Mouse (Mus musculus): ENCODE measurements around the gene Camsap3. TPM values are rescaled to one million over a fixed set of nuclear protein-coding genes. Genes with fewer than 3 reads are reported as not detected.
A peak's percentile ranks its signal among the peaks of the same experiment; 100 is the strongest.

The Camsap3 gene
- polyA plus RNA-seq, 1 experiment: 2.4 TPM

GRCm38 (mm10) chr8:3586452-3586851 lies 641 bp upstream of the Camsap3 start:
- 91% methylated on average over 2 of the region's 2 CpGs for WGBS
- TF ChIP-seq CTCF (IDR thresholded peaks at IDR 0.05; ENCODE audit: extremely low read depth, insufficient read depth, insufficient read length, insufficient replicate concordance) (no peak), POLR2A (IDR thresholded peaks at IDR 0.05; ENCODE audit: low read depth, low read length) (no peak)
- no peak for DNase-seq (ENCODE audit: low read depth in 1 of 2, low spot score in 2 of 2)

GRCm38 (mm10) chr8:3587391-3588257 lies 531 bp downstream of the Camsap3 start:
- WGBS: 3% methylated on average over 76 of the region's 77 CpGs
- DNase-seq (ENCODE audit: low read depth in 1 of 2, low spot score in 2 of 2): no peak
- Histone ChIP-seq H3K4me1 (ENCODE audit: control insufficient read depth, insufficient read depth, insufficient read length) (peaks cover 3% of the 10 kb centered on the region; the same call in 1 of the 2 replicates), H3K27ac (ENCODE audit: insufficient read depth, low read length) (no peak overlapping the region), H3K4me3 (ENCODE audit: extremely low read depth, insufficient read depth, insufficient read length) (peak overlapping the region; percentile 56), H3K36me3 (ENCODE audit: control insufficient read depth, insufficient read depth, low read length) (no peaks in the 10 kb centered on the region), H3K27me3 (ENCODE audit: control insufficient read depth, insufficient read depth, low read length) (peaks cover 9% of the 10 kb centered on the region)
- TF ChIP-seq POLR2A (IDR thresholded peaks at IDR 0.05; ENCODE audit: low read depth, low read length): no peak

More at GRCm38 (mm10) chr8:3586452-3586851, 641 bp upstream of the Camsap3 start:
- peaks cover 9% of the 10 kb centered on the region for H3K27me3 ChIP-seq (ENCODE audit: control insufficient read depth, insufficient read depth, low read length)
- H3K4me1 ChIP-seq (ENCODE audit: control insufficient read depth, insufficient read depth, insufficient read length): peaks cover 3% of the 10 kb centered on the region; the same call in 1 of the 2 replicates
- no peak overlapping the region for H3K27ac ChIP-seq (ENCODE audit: insufficient read depth, low read length)
- H3K4me3 ChIP-seq (ENCODE audit: extremely low read depth, insufficient read depth, insufficient read length): no peak overlapping the region
- no peaks in the 10 kb centered on the region for H3K36me3 ChIP-seq (ENCODE audit: control insufficient read depth, insufficient read depth, low read length)

- no peak for DNase-seq (ENCODE audit: low read depth in 1 of 2, low spot score in 2 of 2)
- peak overlapping the region; percentile 1; the same call in 1 of the 2 replicates for H3K4me3 ChIP-seq (ENCODE audit: extremely low read depth, insufficient read depth, insufficient read length)
Observed at GRCm38 (mm10) chr8:3588258-3588633, 1.2 kb downstream of the Camsap3 start.

GRCm38 (mm10) chr8:3593470-3593869 lies 6.4 kb downstream of the Camsap3 start:
- no peaks in the 10 kb centered on the region for H3K27me3 ChIP-seq (ENCODE audit: control insufficient read depth, insufficient read depth, low read length)
- no peak overlapping the region for H3K4me3 ChIP-seq (ENCODE audit: extremely low read depth, insufficient read depth, insufficient read length)
- TF ChIP-seq POLR2A (IDR thresholded peaks at IDR 0.05; ENCODE audit: low read depth, low read length) (no peak), CTCF (IDR thresholded peaks at IDR 0.05; ENCODE audit: extremely low read depth, insufficient read depth, insufficient read length, insufficient replicate concordance) (no peak)
- no peaks in the 10 kb centered on the region for H3K4me1 ChIP-seq (ENCODE audit: control insufficient read depth, insufficient read depth, insufficient read length)
- no peaks in the 10 kb centered on the region for H3K36me3 ChIP-seq (ENCODE audit: control insufficient read depth, insufficient read depth, low read length)
- 75% methylated on average over 3 of the region's 3 CpGs for WGBS
- no peak overlapping the region for H3K27ac ChIP-seq (ENCODE audit: insufficient read depth, low read length)
- DNase-seq (ENCODE audit: low read depth in 1 of 2, low spot score in 2 of 2): no peak

More at GRCm38 (mm10) chr8:3588258-3588633, 1.2 kb downstream of the Camsap3 start:
- TF ChIP-seq CTCF (IDR thresholded peaks at IDR 0.05; ENCODE audit: extremely low read depth, insufficient read depth, insufficient read length, insufficient replicate concordance): no peak
- no peak for TF ChIP-seq POLR2A (IDR thresholded peaks at IDR 0.05; ENCODE audit: low read depth, low read length)
- WGBS: 30% methylated on average over 11 of the region's 11 CpGs
- H3K36me3 ChIP-seq (ENCODE audit: control insufficient read depth, insufficient read depth, low read length): no peaks in the 10 kb centered on the region
- no peak overlapping the region for H3K27ac ChIP-seq (ENCODE audit: insufficient read depth, low read length)
- H3K4me1 ChIP-seq (ENCODE audit: control insufficient read depth, insufficient read depth, insufficient read length): peaks cover 3% of the 10 kb centered on the region; the same call in 1 of the 2 replicates
- H3K27me3 ChIP-seq (ENCODE audit: control insufficient read depth, insufficient read depth, low read length): peaks cover 9% of the 10 kb centered on the region

- no peaks in the 10 kb centered on the region for H3K4me1 ChIP-seq (ENCODE audit: control insufficient read depth, insufficient read depth, insufficient read length)
- WGBS: 91% methylated on average over 2 of the region's 2 CpGs
- H3K36me3 ChIP-seq (ENCODE audit: control insufficient read depth, insufficient read depth, low read length): no peaks in the 10 kb centered on the region
- H3K4me3 ChIP-seq (ENCODE audit: extremely low read depth, insufficient read depth, insufficient read length): no peak overlapping the region
- no peaks in the 10 kb centered on the region for H3K27me3 ChIP-seq (ENCODE audit: control insufficient read depth, insufficient read depth, low read length)
- TF ChIP-seq POLR2A (IDR thresholded peaks at IDR 0.05; ENCODE audit: low read depth, low read length) (no peak), CTCF (IDR thresholded peaks at IDR 0.05; ENCODE audit: extremely low read depth, insufficient read depth, insufficient read length, insufficient replicate concordance) (no peak)
- no peak overlapping the region for H3K27ac ChIP-seq (ENCODE audit: insufficient read depth, low read length)
- no peak for DNase-seq (ENCODE audit: low read depth in 1 of 2, low spot score in 2 of 2)
Observed at GRCm38 (mm10) chr8:3594466-3594865, 7.4 kb downstream of the Camsap3 start.

- Histone ChIP-seq H3K27me3 (ENCODE audit: control insufficient read depth, insufficient read depth, low read length) (no peaks in the 10 kb centered on the region), H3K27ac (ENCODE audit: insufficient read depth, low read length) (no peak overlapping the region), H3K4me3 (ENCODE audit: extremely low read depth, insufficient read depth, insufficient read length) (no peak overlapping the region), H3K4me1 (ENCODE audit: control insufficient read depth, insufficient read depth, insufficient read length) (no peaks in the 10 kb centered on the region), H3K36me3 (ENCODE audit: control insufficient read depth, insufficient read depth, low read length) (no peaks in the 10 kb centered on the region)
- 78% methylated on average over 3 of the region's 3 CpGs for WGBS
- TF ChIP-seq CTCF (IDR thresholded peaks at IDR 0.05; ENCODE audit: extremely low read depth, insufficient read depth, insufficient read length, insufficient replicate concordance) (no peak), POLR2A (IDR thresholded peaks at IDR 0.05; ENCODE audit: low read depth, low read length) (no peak)
- DNase-seq (ENCODE audit: low read depth in 1 of 2, low spot score in 2 of 2): no peak
Observed at GRCm38 (mm10) chr8:3598054-3598453, 11.0 kb downstream of the Camsap3 start.

GRCm38 (mm10) chr8:3599219-3599618 lies 12.1 kb downstream of the Camsap3 start:
- 71% methylated on average over 1 of the region's 1 CpGs for WGBS
- DNase-seq (ENCODE audit: low read depth in 1 of 2, low spot score in 2 of 2): no peak

More at GRCm38 (mm10) chr8:3599219-3599618, 12.1 kb downstream of the Camsap3 start:
- H3K27me3 ChIP-seq (ENCODE audit: control insufficient read depth, insufficient read depth, low read length): no peaks in the 10 kb centered on the region
- no peaks in the 10 kb centered on the region for H3K36me3 ChIP-seq (ENCODE audit: control insufficient read depth, insufficient read depth, low read length)
- TF ChIP-seq POLR2A (IDR thresholded peaks at IDR 0.05; ENCODE audit: low read depth, low read length) (no peak), CTCF (IDR thresholded peaks at IDR 0.05; ENCODE audit: extremely low read depth, insufficient read depth, insufficient read length, insufficient replicate concordance) (no peak)
- no peaks in the 10 kb centered on the region for H3K4me1 ChIP-seq (ENCODE audit: control insufficient read depth, insufficient read depth, insufficient read length)
- H3K4me3 ChIP-seq (ENCODE audit: extremely low read depth, insufficient read depth, insufficient read length): no peak overlapping the region
- no peak overlapping the region for H3K27ac ChIP-seq (ENCODE audit: insufficient read depth, low read length)

Measured in spleen, adult 2 months (tissue).